Mouse (Mus musculus) large intestine, adult 2 months (tissue): Measurements from ENCODE around the gene Acacb. TPM values are rescaled to one million over a fixed set of nuclear protein-coding genes. Genes with fewer than 3 reads are reported as not detected.

Source experiments
- DNase-seq: peaks from one replicate; pipeline ENCODE4 v3.0.0-alpha.2; 2012; ENCODE audit warnings: low read depth, low spot score
- WGBS: fragments of 180-500 bp; shearing (Covaris S2); methylation state at CpG from one replicate; pipeline ENCODE4 v1.1.7; 2018; 5-methylcytosine and 5-hydroxymethylcytosine counted together
- polyA plus RNA-seq: library from polyadenylated mRNA; depleted of rRNA; stranded (reverse); fragments of >200 nt; gene quantifications from 2 replicates; pipeline ENCODE4 v1.2.3, GENCODE M21; 2012; rRNA removed

The Acacb gene
- polyA plus RNA-seq, 1 experiment = 2.8 TPM

DNA sequence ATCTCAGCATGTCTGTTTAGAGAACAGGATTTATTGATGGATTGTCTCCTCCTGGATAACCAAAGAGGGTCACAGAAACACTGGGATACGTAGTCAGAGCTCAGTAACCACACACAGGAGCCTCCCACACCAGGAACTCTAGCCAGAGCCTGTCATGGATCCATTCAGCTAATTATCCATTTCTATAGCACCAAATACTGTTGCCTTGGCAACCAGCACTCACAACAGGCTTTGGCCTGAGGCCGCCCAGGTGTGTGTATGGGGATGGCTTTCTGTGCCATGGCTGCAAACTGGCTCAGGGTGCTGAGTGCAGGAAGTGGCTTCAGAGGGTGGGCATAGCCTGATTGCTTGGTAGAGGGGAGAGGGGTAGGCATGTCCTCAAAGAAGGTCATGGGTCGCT is 143.7 kb downstream of the Acacb start:
- 74% methylated on average over 3 of the region's 3 CpGs for WGBS
- DNase-seq = no peak

DNA sequence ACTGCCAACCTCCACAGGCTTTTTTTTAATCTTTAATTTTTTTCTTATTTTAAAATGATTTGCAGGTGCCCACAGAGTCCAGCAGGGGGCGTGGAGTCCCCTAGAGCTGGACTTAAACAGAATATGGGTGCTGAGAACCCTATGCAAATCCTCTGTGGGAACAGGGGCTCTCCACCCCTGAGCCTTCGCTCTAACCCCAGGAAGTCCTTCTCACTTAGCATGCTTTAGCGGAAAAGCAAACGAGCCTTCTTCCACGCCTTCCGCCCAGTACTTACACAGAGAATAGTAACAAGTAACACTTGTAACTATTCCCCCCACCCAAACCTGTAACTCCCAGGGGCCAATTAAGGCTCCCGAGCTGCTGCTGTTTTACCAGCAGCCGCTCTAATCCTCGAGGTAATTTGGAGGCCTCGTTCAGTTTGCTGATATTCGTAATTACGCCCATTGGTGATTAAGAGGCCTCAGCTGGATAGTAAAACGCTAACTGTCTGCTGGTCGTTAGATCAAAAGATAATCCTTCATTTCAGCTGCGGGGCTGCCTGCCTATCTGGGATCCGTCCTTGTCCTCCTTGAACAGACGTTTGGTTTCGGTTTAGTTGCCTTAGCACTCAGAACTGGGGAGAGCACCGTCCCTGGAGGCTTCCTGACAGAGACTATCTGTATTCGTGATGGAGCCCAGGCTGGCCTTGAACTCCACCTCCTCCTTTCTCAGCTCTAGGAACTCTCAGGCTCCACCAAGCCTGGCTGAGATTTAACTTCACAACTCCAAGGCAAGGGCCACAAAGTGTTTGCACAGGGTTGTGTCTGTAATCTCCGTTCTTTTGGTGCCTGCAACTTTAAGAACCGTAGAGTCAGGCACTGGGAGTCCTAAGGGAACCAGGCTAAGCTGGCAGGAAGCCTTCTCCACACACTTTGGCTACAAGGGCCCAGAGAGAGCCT is 150.6 kb downstream of the Acacb start:
- no peak for DNase-seq
- WGBS = 28% methylated on average over 22 of the region's 22 CpGs

DNA sequence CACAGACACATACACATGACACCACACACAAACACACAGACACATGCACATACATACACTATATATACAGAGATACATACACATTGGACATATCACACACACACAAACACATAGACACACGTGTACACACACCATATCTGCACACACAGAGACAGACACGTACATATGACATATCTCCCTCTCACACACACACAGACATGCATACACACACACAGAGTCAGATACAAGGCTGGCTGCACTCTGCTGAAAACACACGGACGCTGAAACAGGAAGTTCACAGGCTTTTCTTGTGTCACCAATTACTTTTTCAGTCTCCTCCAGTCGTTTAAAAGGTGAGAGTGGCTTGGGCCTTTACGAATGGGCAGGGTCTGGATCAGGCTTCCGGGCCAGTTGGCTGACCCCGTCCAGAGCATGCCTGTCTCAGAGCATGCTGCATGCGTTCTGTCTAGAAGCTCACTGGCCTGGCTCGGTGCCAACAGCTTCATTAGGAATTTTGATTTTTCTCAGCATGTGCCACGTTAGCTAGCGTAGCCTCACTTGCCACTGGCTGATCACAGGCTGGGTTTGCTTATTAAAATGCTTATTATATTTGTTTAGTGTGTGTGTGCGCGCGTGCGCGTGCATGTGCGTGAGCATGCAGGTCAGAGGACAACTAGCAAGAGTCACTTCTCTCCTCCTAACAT is 152.0 kb downstream of the Acacb start:
- 48% methylated on average over 18 of the region's 18 CpGs for WGBS
- no peak for DNase-seq

DNA sequence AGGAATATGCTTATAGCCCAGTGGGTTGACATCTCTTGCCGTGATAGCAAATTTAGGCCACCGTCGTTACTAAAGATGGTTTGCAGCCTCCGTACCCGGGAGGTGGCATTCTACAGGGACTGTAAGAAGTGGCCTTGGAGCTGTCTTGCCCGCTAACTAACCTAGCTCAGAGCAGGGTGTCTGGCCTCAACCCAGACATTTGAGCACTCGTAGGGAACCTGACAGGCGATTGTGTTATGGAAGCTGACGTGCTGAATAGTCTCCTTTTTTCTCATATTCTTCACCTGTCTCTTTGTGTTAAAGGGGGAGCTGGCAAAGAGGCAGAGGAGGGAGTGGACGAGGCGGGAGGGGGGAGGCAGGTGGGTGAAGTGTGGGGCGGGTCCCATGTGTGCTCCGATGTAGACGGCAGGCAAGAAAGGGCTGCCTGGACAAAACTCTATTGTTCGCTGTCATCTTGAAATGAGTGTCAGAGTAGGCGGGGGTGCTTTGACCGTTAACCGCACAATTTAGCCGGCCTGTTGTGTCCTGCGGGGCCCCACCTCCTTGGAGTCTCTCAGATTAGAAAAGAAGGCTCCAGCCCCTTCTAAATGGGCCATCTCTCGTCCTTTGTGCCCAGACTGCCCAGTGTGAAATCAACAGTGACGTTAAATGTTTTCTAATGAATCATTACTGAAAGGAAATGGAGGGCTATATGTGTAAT is 153.0 kb downstream of the Acacb start:
- no peak for DNase-seq
- WGBS = 46% methylated on average over 22 of the region's 22 CpGs

DNA sequence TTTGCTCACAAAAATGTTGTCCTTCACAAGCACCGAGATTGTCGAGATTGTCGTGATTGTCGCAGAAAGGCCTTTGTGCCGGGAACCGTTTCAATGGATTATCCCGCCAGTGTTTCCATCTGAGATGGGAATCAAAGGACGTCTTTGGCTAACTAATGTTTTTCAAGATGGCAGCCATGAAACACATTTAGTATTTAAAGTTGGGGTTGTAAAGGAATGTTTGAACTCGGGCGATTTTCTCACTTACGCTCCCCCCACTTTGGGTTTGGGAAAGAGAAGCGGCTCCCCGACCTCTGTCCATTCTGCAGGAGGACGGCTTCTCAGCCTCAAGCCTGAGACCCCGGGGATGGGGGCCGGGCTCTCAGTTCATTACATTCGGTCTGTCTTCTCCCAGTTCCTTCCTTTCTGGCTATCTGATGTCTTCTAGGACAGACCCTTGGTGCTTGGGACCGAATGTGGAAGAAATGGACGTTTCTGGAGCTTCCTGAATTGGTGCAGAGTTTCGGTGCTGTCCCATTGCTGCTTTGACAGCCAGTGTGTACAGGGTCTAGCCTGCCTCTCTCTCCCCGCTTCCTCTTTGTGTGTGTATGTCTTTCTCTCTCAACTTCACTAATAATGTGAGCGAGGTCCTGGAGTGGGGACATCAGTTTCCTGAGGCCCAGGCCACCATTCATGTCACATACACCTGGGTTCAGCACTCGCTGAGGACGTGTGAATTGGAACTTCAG is 153.7 kb downstream of the Acacb start:
- 87% methylated on average over 24 of the region's 24 CpGs for WGBS
- DNase-seq = no peak

Other genes starting within 250 kb of the Acacb start
- 130 and 171 TPM in 2 replicates for gene Coro1c, start 237.8 kb upstream of the Acacb start, polyA plus RNA-seq
- 7.4 and 12.1 TPM in 2 replicates for gene Ssh1, start 152.6 kb upstream of the Acacb start, polyA plus RNA-seq
- 4.1 and 12.5 TPM in 2 replicates for gene Dao, start 142.8 kb upstream of the Acacb start, polyA plus RNA-seq
- 11.2 and 14.7 TPM in 2 replicates for gene Usp30, start 81.1 kb upstream of the Acacb start, polyA plus RNA-seq
- 0.33 and 0.38 TPM in 2 replicates for gene Svop, start 55.0 kb upstream of the Acacb start, polyA plus RNA-seq
- gene Alkbh2, start 18.3 kb upstream of the Acacb start, polyA plus RNA-seq = 8.9 and 9.9 TPM in 2 replicates
- gene Ung, start 16.1 kb upstream of the Acacb start, polyA plus RNA-seq = 10.5 and 11.7 TPM in 2 replicates
- gene Foxn4, start 127.3 kb downstream of the Acacb start, polyA plus RNA-seq = not detected in 2 replicates
- 0.88 and 1.0 TPM in 2 replicates for gene Myo1h, start 142.6 kb downstream of the Acacb start, polyA plus RNA-seq
- gene Kctd10, start 234.0 kb downstream of the Acacb start, polyA plus RNA-seq = 90.7 and 109 TPM in 2 replicates
- 58.1 and 71.3 TPM in 2 replicates for gene Ube3b, start 234.1 kb downstream of the Acacb start, polyA plus RNA-seq